Mouse (Mus musculus) intestine, postnatal 0 days (tissue): ENCODE data around the gene C4bp. TPM values are rescaled to one million over a fixed set of nuclear protein-coding genes. Genes with fewer than 3 reads are reported as not detected.

ENCODE experiments used
- ATAC-seq: fragments of 200-750 bp; cut with Nextera tagmentation; 2 replicates; pipeline ENCODE4 v1.8.0; 2017; ENCODE audit warnings: mild to moderate bottlenecking, moderate TSS enrichment, moderate library complexity
- H3K27ac ChIP-seq: fragments of 300-500 bp; sonication (generic); 2 replicates; pipeline ENCODE4 v1.5.1; 2014; ENCODE audit warnings: mild to moderate bottlenecking, low read depth, low read length, moderate library complexity
- H3K27me3 ChIP-seq: fragments of 300-500 bp; sonication (generic); replicated peaks from 2 replicates; pipeline ENCODE4 v1.6.1; 2014; ENCODE audit warnings: low read length, mixed read lengths; ENCODE audit not compliant: control insufficient read depth, insufficient read depth
- H3K36me3 ChIP-seq: fragments of 300-500 bp; sonication (generic); 2 replicates; pipeline ENCODE4 v1.6.1; 2014; ENCODE audit warnings: mild to moderate bottlenecking, moderate library complexity; ENCODE audit not compliant: control insufficient read depth, insufficient read depth
- H3K4me1 ChIP-seq: fragments of 300-500 bp; sonication (generic); replicated peaks from 2 replicates; pipeline ENCODE4 v1.6.1; 2014; ENCODE audit warnings: antibody characterized with exemption, low read length, mixed read lengths; ENCODE audit not compliant: control insufficient read depth, insufficient read depth
- H3K4me2 ChIP-seq: fragments of 300-500 bp; sonication (generic); replicated peaks from 2 replicates; pipeline ENCODE4 v1.6.1; 2014; ENCODE audit warnings: low read depth, mild to moderate bottlenecking, moderate library complexity
- H3K4me3 ChIP-seq: fragments of 300-500 bp; sonication (generic); 2 replicates; pipeline ENCODE4 v1.5.1; 2014; ENCODE audit warnings: low read depth, low read length
- H3K9ac ChIP-seq: fragments of 300-500 bp; sonication (generic); 2 replicates; pipeline ENCODE4 v1.6.1; 2014; ENCODE audit warnings: mild to moderate bottlenecking, low read depth, low read length
- H3K9me3 ChIP-seq: fragments of 300-500 bp; sonication (generic); 2 replicates; pipeline ENCODE4 v1.6.1; 2016; ENCODE audit warnings: mixed run types; ENCODE audit not compliant: control insufficient read depth
- CTCF ChIP-seq: sonication (generic); IDR thresholded peaks from 2 replicates; pipeline ENCODE4 v1.5.1; 2016; ENCODE audit warnings: low read depth, mild to moderate bottlenecking, control low read depth, antibody characterized with exemption, moderate library complexity
- WGBS: fragments of 180-500 bp; shearing (Covaris S2); extraction: QIAGEN DNeasy Blood & Tissue Kit; methylation state at CpG from one replicate; pipeline ENCODE4 v1.1.7; 2014; 5-methylcytosine and 5-hydroxymethylcytosine counted together
- polyA plus RNA-seq: library from polyadenylated mRNA; unstranded; fragments of >200 nt; fragmentation: Nextera tagmentation; extraction: Ambion mirVana; gene quantifications from 2 replicates; pipeline ENCODE4 v1.2.1, GENCODE M21; 2015

Gene C4bp
- polyA plus RNA-seq, 1 experiment from 2014 or later: 0.82 TPM

GRCm38 (mm10) chr1:130588659-130589058, 72.8 kb downstream of the C4bp start:
- no peak overlapping the region for H3K4me2 ChIP-seq
- H3K9me3 ChIP-seq: no peaks in the 10 kb centered on the region
- no peak overlapping the region for H3K27ac ChIP-seq
- no peaks in the 10 kb centered on the region for H3K27me3 ChIP-seq
- TF ChIP-seq CTCF: no peak
- H3K36me3 ChIP-seq: no peaks in the 10 kb centered on the region
- ATAC-seq: no peak
- no peak overlapping the region for H3K9ac ChIP-seq
- H3K4me3 ChIP-seq: no peak overlapping the region
- 59% methylated on average over 9 of the region's 9 CpGs for WGBS
- H3K4me1 ChIP-seq: no peaks in the 10 kb centered on the region

Other genes starting within 250 kb of the C4bp start
- 0.14 TPM in 1 of 2 replicates, not detected in the other for gene Cd55b, start 238.6 kb downstream of the C4bp start, polyA plus RNA-seq
- 30.1 and 32.2 TPM in 2 replicates for gene Cd55, start 198.9 kb downstream of the C4bp start, polyA plus RNA-seq
- gene Zp3r, start 32.0 kb downstream of the C4bp start, polyA plus RNA-seq: 0.08 TPM in 1 of 2 replicates, not detected in the other
- 0.20 and 0.48 TPM in 2 replicates for gene Gm29427, start 54.2 kb upstream of the C4bp start, polyA plus RNA-seq
- 8.9 and 9.5 TPM in 2 replicates for gene Yod1, start 55.7 kb upstream of the C4bp start, polyA plus RNA-seq
- 6.1 and 7.0 TPM in 2 replicates for gene Pfkfb2, start 67.6 kb upstream of the C4bp start, polyA plus RNA-seq
- gene AA986860, start 70.3 kb upstream of the C4bp start, polyA plus RNA-seq: 42.3 and 46.7 TPM in 2 replicates
- gene Fcamr, start 139.3 kb upstream of the C4bp start, polyA plus RNA-seq: 0.17 TPM in 1 of 2 replicates, not detected in the other
- 14.0 and 15.1 TPM in 2 replicates for gene Pigr, start 165.1 kb upstream of the C4bp start, polyA plus RNA-seq
- gene Fcmr, start 204.0 kb upstream of the C4bp start, polyA plus RNA-seq: 0.52 and 2.0 TPM in 2 replicates
- gene Il24, start 225.8 kb upstream of the C4bp start, polyA plus RNA-seq: not detected in 2 replicates
- gene Il20, start 249.8 kb upstream of the C4bp start, polyA plus RNA-seq: not detected in 2 replicates